Mouse (Mus musculus) layer of hippocampus, postnatal 36 days (tissue): ENCODE data around the gene Olfr312. TPM values are rescaled to one million over a fixed set of nuclear protein-coding genes. Genes with fewer than 3 reads are reported as not detected.
A peak's percentile ranks its signal among the peaks of the same experiment; 100 is the strongest.

ENCODE experiments used
- DNase-seq, 2 experiments: peaks; one replicate each; pipeline ENCODE4 v3.0.0; 2022
- total RNA-seq, 2 experiments: library from RNA; stranded (reverse); gene quantifications; 2 replicates each; pipeline ENCODE4 v1.2.3; 2021

Gene Olfr312
- total RNA-seq, 2 experiments from 2014 or later = not detected

GRCm38 (mm10) chr11:58860744-58861143, 31.7 kb downstream of the Olfr312 start:
- DNase-seq = no peak

GRCm38 (mm10) chr11:58867039-58867953, 38.3 kb downstream of the Olfr312 start, which contains the start of gene 2810021J22Rik:
Gene 2810021J22Rik (plus strand): TSS chr11:58867216.
- DNase-seq = peak; percentile 82 to 83

- DNase-seq = no peak
Measured at GRCm38 (mm10) chr11:58867954-58868330, 38.9 kb downstream of the Olfr312 start.

- no peak for DNase-seq
Measured at GRCm38 (mm10) chr11:58870961-58871360, 41.9 kb downstream of the Olfr312 start.

- DNase-seq = no peak
Measured at GRCm38 (mm10) chr11:58883756-58884155, 54.7 kb downstream of the Olfr312 start.

Other genes starting within 250 kb of the Olfr312 start
- not detected for gene Olfr324, start 234.1 kb upstream of the Olfr312 start, total RNA-seq
- not detected for gene 2210407C18Rik, start 213.2 kb upstream of the Olfr312 start, total RNA-seq
- not detected for gene Olfr323, start 198.7 kb upstream of the Olfr312 start, total RNA-seq
- not detected for gene Trim58, start 188.8 kb upstream of the Olfr312 start, total RNA-seq
- gene Olfr322, start 170.5 kb upstream of the Olfr312 start, total RNA-seq = not detected
- not detected for gene Olfr320, start 148.1 kb upstream of the Olfr312 start, total RNA-seq
- gene Olfr319, start 130.1 kb upstream of the Olfr312 start, total RNA-seq = not detected
- not detected for gene Olfr318, start 105.2 kb upstream of the Olfr312 start, total RNA-seq
- under 1 TPM in 1 of 2 experiments, not detected in 1; 0.20 TPM for gene Olfr317, start 90.0 kb upstream of the Olfr312 start, total RNA-seq
- under 1 TPM; 0.45 to 0.48 TPM for gene Olfr316, start 76.5 kb upstream of the Olfr312 start, total RNA-seq
- gene Olfr315, start 56.0 kb upstream of the Olfr312 start, total RNA-seq = not detected
- not detected for gene Olfr314, start 46.3 kb upstream of the Olfr312 start, total RNA-seq
- gene Fam183b, start 27.3 kb upstream of the Olfr312 start, total RNA-seq = 1 to 10 TPM; 5.9 to 7.5 TPM
- not detected for gene Olfr313, start 14.2 kb upstream of the Olfr312 start, total RNA-seq
- gene Olfr311, start 10.0 kb downstream of the Olfr312 start, total RNA-seq = not detected
- 10 to 100 TPM; 19.3 to 20.0 TPM for gene Gm12258, start 17.9 kb downstream of the Olfr312 start, total RNA-seq
- gene 2810021J22Rik, start 38.0 kb downstream of the Olfr312 start, total RNA-seq = 10 to 100 TPM in 1 of 2 experiments, 1 to 10 TPM in 1; 9.7 to 12.2 TPM
- gene Zfp39, start 75.0 kb downstream of the Olfr312 start, total RNA-seq = 1 to 10 TPM; 8.4 to 9.2 TPM
- gene Btnl10, start 88.7 kb downstream of the Olfr312 start, total RNA-seq = under 1 TPM in 1 of 2 experiments, not detected in 1; 0.12 TPM
- 100 to 1,000 TPM; 478 to 523 TPM for gene Rnf187, start 109.7 kb downstream of the Olfr312 start, total RNA-seq
- 10 to 100 TPM; 88.8 to 93.5 TPM for gene Hist3h2ba, start 119.7 kb downstream of the Olfr312 start, total RNA-seq
- gene Hist3h2a, start 125.4 kb downstream of the Olfr312 start, total RNA-seq = 10 to 100 TPM; 73.2 to 83.2 TPM
- gene Trim17, start 125.4 kb downstream of the Olfr312 start, total RNA-seq = 1 to 10 TPM; 5.6 to 6.2 TPM
- 10 to 100 TPM; 28.8 to 29.3 TPM for gene Trim11, start 148.9 kb downstream of the Olfr312 start, total RNA-seq